20 mouse cellular contexts compared by ENCODE assay signal in the genomic region with DNA sequence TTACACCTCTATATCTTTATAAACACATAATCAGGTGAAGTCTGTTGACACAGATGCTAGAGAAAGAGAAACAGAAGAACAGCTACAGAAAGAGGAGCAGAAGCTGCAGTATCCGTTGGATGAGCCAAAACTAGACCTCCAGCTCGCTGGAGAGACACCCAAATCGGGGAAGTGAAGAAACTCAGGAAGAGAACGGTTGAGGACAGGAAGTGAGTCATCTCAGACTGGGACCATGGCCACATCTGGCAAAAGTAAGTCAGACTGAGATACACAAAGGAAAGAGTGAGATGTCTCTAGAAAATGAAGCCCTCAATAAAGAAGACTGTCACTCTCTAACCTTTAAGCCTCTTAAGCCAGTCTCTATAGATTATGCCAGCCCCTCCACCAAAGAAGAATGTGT.
"Had no signal": no experiment of that assay in that cellular context is flagged by ENCODE, and none has a peak within 500 bp of the region (broad histone marks: within the 10 kb centered on the region; RNA-seq: fewer than 3 reads in every experiment).

No protein-coding gene starts in this region.

- DNase-seq: lung, adult 18-20 months; lung, embryonic 14.5 days; lung, postnatal 10 days; lung, postnatal 4 days; retina, postnatal 1 day; right cerebral cortex, adult 18-20 months; right cerebral cortex, postnatal 25 days; right cerebral cortex, postnatal 4 days; spleen, adult 18-20 months; thymus, adult 2 months; thymus, postnatal 25 days; thymus, postnatal 4 days had no signal

- H3K9ac ChIP-seq: liver, embryonic 14.5 days; lung, embryonic 14.5 days; midbrain, embryonic 13.5 days; midbrain, embryonic 15.5 days; neural tube, embryonic 13.5 days; neural tube, embryonic 15.5 days had no signal

- H3K27me3 ChIP-seq: megakaryocyte, embryonic 14.5 days; midbrain, embryonic 13.5 days; midbrain, embryonic 15.5 days; neural tube, embryonic 13.5 days; neural tube, embryonic 15.5 days had no signal

- H3K4me2 ChIP-seq: lung, embryonic 14.5 days; midbrain, embryonic 11.5 days; midbrain, embryonic 13.5 days; midbrain, embryonic 15.5 days; neural tube, embryonic 13.5 days; neural tube, embryonic 15.5 days had no signal

- ATAC-seq: midbrain, embryonic 13.5 days; midbrain, embryonic 15.5 days had no signal

- H3K4me1 ChIP-seq: megakaryocyte, embryonic 14.5 days; midbrain, embryonic 13.5 days; midbrain, embryonic 15.5 days; neural tube, embryonic 13.5 days; neural tube, embryonic 15.5 days had no signal

- H3K4me3 ChIP-seq: megakaryocyte, embryonic 14.5 days; midbrain, embryonic 13.5 days; midbrain, embryonic 15.5 days; myocyte; neural tube, embryonic 13.5 days; neural tube, embryonic 15.5 days had no signal

- H3K9me3 ChIP-seq: megakaryocyte, embryonic 14.5 days; midbrain, embryonic 13.5 days; midbrain, embryonic 15.5 days; neural tube, embryonic 13.5 days; neural tube, embryonic 15.5 days had no signal

- H3K36me3 ChIP-seq: midbrain, embryonic 13.5 days; midbrain, embryonic 15.5 days; neural tube, embryonic 13.5 days; neural tube, embryonic 15.5 days had no signal

- H3K27ac ChIP-seq: liver, embryonic 14.5 days; midbrain, embryonic 13.5 days; midbrain, embryonic 15.5 days; neural tube, embryonic 13.5 days; neural tube, embryonic 15.5 days had no signal
